Mouse (Mus musculus) retina, adult 2 months (tissue): ENCODE measurements around the gene Asic2.

Source experiments
- DNase-seq: peaks from one replicate; pipeline ENCODE4 v3.0.0-alpha.2; 2012; ENCODE audit warnings: low read depth, low spot score

Asic2 gene

GRCm38 (mm10) chr11:81954398-81954797, 13.9 kb downstream of the Asic2 start:
- DNase-seq: no peak

DNA sequence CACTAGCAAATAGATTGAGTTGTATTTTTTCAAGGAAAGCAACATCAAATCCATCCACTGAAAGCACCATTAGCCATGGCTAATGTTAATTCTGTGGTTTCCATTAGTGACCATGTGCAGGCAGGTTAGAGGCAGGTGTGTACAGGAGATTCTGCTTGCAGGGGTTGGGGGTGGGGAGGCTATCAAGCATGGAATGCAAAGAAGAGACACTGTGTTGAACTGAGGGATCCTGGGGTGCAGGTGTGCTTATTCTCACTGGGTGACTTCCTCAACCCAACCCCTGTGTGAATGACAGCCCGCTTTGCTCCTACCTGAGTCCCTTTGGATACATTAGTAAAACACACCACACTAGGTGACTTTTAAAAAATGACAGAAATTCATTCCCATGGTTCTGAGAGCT, 20.2 kb downstream of the Asic2 start:
- no peak for DNase-seq

GRCm38 (mm10) chr11:81942167-81942566, 26.1 kb downstream of the Asic2 start:
- no peak for DNase-seq

- peak; percentile 15 for DNase-seq
Observed at GRCm38 (mm10) chr11:81940988-81941387, 27.3 kb downstream of the Asic2 start.

DNA sequence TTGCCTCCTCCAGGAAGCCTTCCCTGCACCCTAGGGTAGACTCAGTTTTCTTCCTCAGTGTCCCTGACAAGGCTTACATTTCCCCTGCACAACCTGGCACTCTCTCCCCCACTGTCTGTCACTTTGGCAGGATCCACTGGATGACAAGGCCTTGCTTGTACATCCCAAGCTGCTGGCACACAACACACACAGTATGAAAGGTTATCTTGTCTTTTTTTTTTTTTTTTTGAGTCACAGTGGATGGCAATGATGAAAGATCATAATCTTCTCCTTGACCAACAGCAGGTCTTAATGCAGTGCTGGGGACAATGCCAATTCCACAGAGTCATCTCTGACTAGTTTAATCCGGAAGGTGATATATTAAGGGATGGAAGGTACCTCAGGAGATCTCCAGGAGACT, 30.7 kb downstream of the Asic2 start:
- DNase-seq: no peak

DNA sequence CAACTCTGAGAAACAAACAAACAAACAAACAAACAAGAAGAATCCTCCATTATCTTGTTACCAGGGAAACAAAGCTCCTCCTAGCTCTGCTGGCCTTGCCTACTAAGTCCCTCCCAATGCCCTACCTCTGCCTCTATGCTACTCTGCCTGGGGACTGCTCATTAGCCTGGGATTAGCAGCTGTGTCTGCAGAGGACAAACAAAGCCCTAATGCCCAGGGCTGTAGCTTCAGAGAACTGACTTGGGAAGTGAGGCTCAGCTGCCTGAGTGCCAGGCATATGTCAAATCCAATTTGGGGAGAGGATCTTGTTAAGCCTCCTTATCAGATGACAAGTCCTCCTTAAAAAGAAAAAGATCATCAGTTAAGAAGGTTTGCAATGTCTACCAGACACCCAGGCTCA, 41.9 kb downstream of the Asic2 start:
- peak; percentile 9 for DNase-seq

GRCm38 (mm10) chr11:81923626-81924025, 44.6 kb downstream of the Asic2 start:
- DNase-seq: no peak

- no peak for DNase-seq
Observed at GRCm38 (mm10) chr11:81923096-81923495, 45.2 kb downstream of the Asic2 start.

GRCm38 (mm10) chr11:81915501-81915900, 52.8 kb downstream of the Asic2 start:
- no peak for DNase-seq

DNA sequence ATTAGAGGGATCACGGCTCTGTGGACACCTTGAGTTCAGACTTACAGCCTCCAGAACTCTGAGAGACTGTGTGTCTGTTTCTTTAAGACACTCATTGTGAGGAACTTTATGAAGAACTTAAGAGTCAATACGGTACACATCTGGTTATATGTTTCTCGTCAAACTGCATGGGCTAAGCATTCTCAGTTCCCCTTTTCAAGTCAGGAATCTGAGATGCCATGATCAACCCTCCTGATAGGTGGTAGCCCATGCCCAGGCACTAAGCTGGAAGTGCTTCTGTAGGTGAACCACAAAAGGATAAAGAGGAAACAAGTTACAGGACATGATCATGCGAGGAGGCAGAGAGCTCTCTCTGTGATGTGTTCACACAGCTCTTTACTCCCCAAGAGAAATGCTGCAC, 55.2 kb downstream of the Asic2 start:
- DNase-seq: no peak

GRCm38 (mm10) chr11:81909397-81909894, 58.8 kb downstream of the Asic2 start:
- no peak for DNase-seq

DNA sequence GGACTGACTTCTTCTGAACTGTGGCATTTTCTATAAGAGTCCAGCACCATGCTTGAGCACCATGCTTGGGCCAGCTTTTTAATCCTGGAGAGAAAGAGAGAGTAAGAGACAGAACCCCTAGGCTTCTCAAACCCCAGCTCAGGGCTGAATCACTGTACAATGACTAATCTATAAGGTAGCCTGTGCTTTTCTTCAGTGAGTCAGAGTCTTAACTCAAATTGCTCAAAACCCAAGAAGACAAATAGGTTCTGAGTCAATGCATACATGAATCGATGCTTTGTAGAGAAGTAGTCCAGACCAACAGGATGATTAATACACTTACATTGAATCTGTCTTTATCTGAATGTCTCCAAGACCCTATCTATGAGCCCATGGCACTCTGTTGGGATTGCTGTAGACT, 59.5 kb downstream of the Asic2 start:
- DNase-seq: no peak

DNA sequence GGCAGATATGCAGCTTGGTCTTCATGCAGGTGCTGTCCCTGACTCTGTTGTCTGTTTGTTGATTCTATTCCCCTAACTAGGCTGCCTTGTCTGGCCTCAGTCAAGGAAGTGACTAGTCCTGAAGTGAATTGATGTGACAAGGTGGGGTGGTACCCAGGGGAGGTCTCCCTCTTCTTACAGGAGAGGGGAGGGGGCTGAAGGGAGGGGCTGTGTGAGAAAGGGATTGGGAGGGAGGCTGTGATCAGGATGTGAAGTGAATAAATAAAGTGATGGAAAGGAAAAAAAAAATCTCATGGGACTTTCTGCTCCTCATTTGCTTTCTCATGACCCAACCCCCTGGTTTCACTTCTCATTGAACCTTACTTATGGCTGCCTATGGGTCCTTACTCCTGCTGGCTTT, 65.9 kb downstream of the Asic2 start:
- DNase-seq: no peak

GRCm38 (mm10) chr11:81897547-81898354, 70.5 kb downstream of the Asic2 start:
- no peak for DNase-seq

- DNase-seq: no peak
Observed at GRCm38 (mm10) chr11:81896511-81896910, 71.7 kb downstream of the Asic2 start.

DNA sequence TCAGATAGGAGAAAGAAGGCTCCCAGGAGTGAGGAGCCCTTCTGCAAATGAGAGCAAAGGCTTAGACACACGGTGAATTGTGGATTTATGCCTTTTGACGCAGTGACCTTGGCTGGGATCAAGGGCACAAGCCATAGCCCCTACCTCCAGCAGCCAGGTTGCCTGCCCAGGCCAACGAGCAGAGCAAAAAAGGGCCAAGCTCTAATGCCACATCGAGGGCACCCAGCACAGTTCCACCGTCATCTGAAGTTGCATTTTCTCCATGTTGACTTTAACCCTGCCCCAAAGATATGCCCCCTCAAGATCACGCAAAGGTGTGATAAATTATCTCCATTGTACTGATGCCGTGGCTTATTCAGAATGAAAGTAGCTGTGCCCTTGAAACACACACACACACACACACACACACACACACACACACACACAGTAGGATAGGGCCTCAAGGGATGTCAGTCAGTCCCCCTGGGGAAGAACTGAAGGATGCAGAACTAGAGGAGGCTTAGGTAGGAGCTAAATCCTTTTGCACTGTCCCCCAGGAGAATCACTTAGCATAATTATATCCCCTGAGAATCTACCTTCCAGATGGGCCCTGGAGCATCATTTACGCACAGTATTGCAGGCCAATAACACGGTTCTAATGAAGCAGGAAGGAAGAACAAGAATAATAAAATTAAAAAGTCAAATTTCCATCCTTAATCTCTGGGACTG, 96.6 kb downstream of the Asic2 start:
- DNase-seq: no peak

GRCm38 (mm10) chr11:81865661-81866382, 102.4 kb downstream of the Asic2 start:
- no peak for DNase-seq

GRCm38 (mm10) chr11:81860250-81860972, 107.8 kb downstream of the Asic2 start, which contains the start of gene 5530401A14Rik:
5530401A14Rik (plus strand) TSS chr11:81860673.
- peak; percentile 25 for DNase-seq

DNA sequence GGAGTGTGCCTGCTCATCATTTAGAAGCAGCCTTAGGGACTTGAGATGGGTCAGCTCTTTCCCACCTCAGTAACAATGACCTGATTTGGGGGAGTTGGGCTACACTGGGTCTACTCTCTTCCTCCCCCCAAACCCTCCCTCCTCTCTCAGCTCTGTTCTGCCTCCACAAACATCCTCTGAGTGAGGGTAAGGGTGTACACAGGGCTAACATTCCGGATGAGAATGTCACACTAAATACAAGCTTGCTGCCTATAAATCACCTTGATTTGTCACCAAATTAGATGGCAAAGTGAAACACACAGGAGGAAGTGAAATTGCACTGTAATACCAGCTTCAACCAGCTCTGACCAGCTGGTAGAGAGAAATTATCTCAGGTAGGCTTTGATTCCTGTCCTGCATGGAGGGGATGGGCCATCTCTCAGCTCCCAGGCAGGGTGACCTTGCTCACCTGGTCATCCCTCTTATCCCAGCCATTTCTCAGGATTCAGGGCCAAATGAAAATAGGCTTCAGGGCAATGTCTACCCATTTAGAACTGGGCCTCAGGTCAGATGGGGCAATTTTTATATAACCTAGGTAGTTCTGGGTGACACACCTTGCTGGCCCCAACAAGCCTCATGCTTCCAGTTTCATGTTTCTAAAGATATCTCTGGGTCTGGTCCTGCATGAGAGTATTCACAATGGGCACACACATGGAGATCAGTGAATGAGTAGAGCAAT, 120.3 kb downstream of the Asic2 start:
- DNase-seq: no peak

DNA sequence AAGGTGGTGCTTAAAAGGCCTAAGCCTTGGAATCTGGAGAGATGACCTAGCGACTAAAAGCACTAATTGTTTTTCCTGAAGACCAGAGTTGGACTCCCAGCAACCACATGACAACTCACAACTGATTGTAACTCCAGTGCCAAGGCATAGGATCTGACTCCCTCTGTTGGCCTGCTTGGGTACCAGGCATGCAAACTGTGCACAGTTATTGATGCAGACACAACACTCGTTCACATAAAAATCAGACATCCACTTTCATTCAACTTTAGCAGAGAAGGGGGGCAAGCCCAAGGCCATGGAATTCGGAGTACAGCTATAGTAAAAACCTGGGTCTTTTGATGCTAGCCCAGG, 122.6 kb downstream of the Asic2 start:
- no peak for DNase-seq
